Mouse (Mus musculus): ENCODE results near the gene Mrm1.
"Not testable (repeated sequence)": the region's sequence is repeated elsewhere in the genome, so short reads cannot be mapped to it uniquely, and the experiment has no call there.

Gene Mrm1

DNA sequence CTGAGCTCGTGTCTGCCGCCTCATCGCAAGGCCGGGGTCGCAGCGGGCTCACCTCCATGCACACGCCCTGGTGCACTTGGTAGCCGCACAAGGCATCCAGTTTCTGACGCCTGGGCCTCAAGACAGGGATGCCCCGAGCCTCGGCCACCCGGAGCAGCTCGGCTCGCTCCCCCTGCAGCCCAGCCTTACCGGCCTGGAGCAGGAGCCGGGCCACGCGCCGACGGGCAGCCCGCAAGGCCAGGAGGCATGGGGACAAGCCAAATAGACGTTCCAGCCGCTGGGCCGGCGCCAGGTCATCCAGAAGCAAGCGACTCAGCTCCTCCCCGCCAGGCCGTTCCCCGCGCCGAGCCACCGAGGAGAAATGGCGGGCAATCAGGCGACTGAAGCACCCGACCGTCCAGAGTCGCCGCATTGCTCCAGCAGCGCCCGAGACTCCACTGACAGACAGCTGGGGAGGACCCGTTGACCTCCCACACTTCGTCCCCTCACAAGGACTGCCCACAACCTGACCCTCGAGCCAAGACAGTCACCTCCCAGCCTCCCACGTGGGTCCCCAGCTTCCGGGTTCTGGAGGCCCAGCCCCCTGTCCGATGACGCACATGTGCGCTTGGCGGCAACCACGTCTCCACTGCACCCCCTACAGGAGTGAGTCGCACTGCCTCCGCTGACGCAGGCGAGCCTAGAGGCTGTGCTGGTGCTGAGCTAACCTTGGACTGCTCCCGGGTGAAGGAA, at the start of gene Mrm1:
Gene Mrm1, minus strand, starts transcription at position 555 of the 732 bp plus-strand sequence.
- DNase-seq (ENCODE audit: low read depth, low spot score): peak; percentile 97

DNA sequence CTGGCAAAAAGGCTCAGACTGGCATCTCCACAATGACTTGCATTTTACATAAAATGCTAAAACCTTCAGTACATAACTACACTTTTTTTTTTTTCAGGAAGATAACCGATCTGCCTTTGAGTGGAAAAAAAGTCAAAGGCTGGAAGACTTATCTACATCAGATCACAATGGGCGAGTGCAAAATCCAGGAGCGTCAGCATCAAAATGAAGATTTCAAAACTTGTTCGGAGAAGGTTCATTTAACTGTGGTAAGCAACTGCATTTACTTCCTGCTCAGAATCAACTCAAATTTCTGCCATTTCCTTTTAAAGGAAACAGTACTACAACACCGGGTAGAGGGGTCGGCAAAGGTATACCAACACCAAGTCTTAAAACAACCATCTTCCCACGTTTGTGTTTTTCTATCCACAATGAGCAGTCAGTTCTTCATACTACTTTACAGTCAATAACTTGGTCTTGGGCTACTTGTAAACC, 49.5 kb upstream of the Mrm1 start:
- no peak for DNase-seq (ENCODE audit: low read depth, low spot score)

DNA sequence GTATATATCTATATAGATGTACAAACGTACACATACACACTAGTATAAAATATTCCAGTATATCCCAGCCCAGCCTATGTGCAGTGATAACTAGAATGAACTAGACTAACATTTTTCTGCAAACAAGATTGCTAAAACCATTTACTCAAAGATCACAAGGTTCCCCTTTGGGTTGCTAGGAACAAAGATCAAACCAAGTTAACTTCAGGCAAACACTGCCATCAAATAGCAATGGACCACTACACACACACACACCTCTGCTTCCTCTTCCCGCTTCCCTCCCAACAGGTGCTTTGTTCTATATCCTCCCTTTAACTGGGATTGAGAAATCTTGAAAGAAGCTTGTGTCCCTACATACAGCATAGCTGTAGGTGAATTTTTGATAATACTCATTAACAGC, 48.3 kb upstream of the Mrm1 start:
- no peak for DNase-seq (ENCODE audit: low read depth, low spot score)

DNA sequence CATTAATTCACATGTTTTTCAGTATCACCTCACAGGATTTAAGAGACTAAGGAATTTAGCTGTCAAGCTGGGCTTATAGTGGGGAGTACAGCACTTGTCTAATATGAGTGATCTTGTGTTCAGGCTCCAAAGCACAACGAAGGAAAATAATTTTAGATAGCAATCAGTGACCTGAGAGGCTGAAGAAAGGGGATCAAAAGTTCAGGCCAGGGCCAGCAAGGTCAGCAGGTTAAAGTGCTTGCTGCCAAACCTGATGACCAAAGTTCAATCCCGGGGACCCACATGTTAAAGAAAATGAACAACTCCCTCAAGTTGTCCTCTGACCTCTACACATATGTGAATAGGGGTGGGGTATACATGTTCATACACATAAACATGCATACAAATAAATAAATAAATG, 46.0 kb upstream of the Mrm1 start:
- no peak for DNase-seq (ENCODE audit: low read depth, low spot score)

DNA sequence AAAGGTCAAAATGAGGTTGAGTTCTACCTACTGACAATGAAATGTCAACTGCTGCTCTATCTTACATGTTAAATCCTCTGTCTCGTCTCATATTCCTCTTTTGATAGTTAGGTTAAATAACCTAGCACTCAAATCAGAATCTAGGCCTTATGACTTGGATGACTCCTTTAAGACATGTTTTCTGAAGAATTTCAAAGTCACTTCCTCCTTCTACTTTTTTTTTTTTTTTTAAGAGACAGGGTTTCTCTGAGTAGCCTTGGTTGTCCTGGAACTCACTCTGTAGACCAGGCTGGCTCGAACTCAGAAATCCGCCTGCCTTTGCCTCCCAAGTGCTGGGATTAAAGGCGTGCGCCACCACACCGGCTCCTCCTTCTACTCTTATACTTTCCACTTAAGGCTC, 36.0 kb upstream of the Mrm1 start:
- no peak for DNase-seq (ENCODE audit: low read depth, low spot score)

DNA sequence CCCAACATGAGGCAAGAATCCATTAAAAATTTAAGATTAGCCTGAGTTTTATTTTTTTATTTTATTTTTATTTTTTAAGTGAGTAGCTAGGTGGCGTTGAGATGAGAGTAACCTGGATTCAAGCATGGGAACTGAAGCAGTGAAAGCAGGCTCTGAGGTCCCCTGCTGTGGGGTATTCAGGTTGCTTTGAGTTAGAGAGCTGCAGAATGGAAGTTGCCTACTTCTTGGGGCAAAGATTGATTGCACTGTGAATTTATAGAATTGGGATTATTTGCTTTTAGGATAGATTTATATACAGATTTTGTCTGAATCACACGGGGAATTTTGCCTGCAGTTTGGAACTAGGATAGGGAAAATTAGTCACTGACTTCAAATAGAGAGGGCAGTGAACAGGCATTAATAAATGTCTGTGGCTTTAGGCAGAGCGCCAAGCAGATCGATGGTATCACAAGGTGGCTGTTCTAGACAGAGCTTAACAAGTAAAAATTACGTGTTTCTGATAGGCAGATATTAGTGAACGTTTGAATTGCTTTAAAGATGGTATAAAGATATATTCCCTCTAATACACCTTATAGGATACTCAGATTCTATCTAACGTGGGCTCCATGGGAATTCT, 28.3 kb upstream of the Mrm1 start:
- peak; percentile 77 for DNase-seq (ENCODE audit: low read depth, low spot score)

DNA sequence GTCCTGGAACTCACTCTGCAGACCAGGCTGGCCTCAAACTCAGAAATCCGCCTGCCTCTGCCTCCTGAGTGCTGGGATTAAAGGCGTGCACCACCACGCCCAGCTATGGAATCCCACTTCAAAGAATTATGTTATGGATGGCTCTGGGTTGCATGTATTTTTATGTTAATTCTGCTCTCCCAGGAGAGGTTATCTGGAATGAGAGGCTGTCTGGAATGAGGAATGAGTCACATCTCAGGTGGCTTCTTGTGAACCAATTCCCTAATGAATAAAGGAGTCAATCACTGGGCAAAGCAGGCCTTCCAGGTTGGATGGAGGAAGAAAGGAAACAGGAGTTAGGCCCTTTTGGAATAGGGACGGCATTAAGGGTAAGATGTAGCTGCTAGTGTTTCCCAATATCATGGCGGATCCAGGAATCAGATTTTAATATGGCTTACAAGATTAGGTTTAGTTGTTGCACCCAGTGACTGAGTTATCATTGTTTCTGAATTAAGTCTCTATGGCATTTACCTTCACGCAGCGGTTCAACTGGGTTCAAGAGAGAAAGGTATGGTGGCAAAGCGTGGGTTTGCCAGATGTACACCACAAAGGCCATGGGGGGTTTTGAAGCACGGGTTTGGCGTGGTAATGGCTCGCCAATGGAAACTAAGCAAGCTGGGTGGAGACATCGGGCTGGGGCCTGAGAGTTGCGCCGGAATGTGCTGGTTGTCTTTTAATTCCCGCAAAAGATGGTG, 27.6 kb upstream of the Mrm1 start:
- DNase-seq (ENCODE audit: low read depth, low spot score): peak; percentile 90

DNA sequence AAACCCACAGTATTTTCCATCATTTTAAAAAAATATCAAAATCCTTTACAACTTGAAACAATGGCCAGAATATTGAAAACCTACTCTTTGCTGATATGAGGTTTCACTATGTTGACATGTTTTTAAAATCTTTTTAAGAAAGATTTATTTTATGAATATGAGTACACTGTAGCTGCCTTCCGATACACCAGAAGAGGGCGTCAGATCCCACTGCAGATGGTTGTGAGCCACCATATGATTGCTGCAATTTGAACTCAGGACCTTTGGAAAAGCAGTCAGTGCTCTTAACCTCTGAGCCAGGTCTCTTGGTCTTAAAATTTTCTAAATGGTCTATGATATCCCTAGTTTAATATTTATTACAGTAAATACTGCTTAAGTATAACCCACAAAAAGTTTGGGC, 20.0 kb upstream of the Mrm1 start:
- DNase-seq (ENCODE audit: low read depth, low spot score): no peak

DNA sequence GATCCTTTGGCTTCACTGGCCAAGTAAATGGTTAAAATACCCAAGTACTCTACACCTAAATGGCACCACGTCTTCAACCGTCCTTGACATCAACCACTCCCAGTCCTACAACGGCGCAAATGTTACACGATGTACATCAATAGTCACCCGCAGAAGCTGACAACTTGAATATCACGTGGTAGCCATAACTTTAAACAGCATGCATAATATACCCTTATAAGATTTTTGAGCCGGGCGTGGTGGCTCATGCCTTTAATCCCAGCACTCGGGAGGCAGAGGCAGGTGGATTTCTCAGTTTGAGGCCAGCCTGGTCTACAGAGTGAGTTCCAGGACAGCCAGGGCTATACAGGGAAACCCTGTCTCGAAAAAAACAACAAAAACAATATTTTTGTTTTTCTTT, 10.2 kb upstream of the Mrm1 start:
- DNase-seq (ENCODE audit: low read depth, low spot score): not testable (repeated sequence)

DNA sequence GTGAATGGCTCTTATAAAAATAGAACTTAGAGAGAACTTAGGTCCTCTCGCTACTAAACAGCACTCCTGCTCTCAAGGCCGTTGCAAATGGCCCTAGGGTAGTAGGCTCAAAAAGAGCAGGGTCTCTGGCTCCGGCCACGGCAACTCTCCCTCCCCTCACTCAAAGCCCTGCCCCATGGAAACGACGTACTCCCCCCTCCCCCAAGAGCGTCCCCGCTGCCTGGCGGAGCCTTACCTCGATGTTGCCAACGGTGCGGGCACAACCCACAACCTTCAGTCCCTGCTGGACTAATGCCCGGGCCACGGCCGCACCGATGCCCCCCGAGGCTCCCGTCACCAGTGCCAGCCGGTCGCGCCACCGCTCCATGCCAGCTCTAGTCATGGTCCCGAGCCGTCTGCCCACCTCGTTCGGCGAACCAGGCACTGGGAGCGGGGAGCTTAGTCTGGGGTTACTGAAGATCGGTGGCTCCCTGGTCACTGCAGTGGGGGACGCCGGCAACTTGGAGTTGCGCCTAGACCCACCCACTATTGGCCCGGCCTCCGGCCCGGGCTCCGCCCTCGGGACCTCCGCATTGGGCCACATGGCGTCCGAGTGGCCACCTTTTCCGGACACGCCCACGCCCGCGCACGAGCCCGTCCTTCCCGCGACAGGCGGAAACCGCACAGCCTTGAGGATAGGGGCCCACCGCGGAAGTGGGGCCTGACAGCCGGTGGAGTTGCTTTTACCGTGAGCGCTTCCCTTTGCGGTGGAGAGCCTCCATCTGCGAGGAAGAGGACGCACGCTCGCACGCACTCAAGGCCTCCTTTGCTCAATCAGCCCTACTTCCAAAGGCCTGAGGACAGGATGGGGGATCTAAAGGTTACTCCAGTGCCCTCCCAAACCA, 9.4 kb upstream of the Mrm1 start, which contains the start of gene Dhrs11:
Gene Dhrs11, minus strand, starts transcription at position 479 of the 884 bp plus-strand sequence.
- DNase-seq (ENCODE audit: low read depth, low spot score): peak; percentile 91

DNA sequence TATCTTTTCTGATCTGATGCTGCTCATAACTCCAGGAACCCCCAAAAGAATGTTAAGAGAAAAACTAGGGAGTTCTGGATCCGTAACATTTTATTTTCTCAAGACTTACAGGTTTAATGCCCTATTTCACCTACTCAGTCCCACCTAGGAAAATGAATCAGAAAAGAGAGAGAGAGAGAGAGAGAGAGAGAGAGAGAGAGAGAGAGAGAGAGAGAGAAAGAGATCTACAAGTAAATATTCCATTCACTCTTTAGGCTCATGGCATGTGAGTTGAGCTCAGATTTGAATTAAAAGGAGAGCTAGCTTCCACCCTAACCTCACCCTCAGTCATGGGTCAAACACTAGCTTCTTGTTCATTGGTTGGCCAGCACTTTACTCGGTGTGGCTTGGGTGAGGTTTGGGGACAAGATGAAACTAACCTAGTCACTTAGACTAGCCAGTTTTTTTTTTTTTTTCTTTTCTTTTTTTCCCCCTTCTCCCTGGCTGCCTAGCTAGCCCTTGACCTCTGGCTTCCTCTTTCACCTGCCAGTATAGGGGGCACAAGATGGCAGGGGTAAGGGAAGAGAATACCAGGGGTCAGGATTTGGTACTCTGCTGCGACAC, 8.7 kb upstream of the Mrm1 start:
- DNase-seq (ENCODE audit: low read depth, low spot score): no peak

DNA sequence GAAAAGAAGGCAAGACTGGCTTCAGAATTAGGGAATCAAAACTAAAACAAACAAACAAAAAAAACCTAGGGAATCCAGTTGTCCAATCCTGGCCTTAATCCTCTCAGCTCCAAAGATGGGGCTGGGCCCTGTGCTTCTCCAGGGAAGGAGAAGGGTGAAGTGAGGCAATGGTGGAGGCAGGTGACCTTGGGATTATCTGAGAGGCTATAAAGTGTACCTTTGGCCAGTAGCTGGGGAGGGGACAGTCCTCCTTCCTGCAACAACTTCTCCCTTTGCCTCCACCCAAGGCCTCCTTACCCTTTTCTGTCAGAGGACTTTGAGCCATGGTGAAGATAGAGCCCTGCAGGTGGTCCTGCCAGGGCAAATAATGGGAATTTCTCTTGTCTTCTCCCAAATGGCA, 8.2 kb upstream of the Mrm1 start:
- no peak for DNase-seq (ENCODE audit: low read depth, low spot score)

DNA sequence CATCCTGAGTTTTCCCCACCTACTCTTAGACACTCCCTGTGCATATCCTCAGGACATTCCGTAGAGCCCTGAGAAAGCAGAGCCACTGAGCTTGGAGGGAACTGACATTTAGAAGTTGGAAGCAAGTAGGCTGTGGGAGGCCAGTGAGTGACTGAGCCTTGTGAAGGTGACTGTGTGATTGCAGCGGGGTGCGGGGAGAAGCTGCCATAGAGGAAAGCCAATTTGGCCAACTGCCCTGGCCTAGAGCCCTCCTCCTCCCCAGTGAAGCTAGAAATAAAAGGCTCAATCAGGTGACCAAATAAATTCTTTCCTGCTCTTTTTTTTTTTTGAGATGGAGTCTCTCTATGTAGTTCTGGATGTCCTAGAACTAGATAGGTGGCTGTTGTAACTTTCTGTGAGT, 6.9 kb upstream of the Mrm1 start:
- no peak for DNase-seq (ENCODE audit: low read depth, low spot score)

DNA sequence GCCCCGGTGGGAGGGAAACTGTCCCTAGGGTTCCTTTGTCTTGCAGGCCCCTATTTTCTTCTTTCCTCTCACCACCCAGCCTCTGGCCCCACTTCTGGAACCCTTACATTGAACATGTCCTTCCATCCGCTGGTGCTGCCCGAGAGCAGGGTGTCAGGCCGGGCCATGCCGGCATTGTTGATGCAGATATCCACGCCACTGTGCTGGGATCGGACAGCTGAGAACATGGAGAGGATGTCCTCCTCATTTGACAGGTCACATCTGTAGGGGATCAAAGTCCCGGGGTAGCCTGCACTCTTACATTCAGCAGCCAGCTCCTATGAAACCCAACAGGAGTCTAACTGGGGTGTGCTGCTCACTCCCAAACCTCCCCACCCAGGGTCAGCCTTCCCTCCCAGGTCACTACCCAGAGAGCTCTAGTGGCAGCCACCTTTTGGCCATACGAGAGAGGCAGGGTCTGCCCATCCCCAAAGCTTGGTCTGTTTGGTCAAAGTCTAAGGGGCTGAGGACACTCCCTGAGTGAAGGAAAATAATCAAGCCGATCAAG, 6.0 kb upstream of the Mrm1 start:
- no peak for DNase-seq (ENCODE audit: low read depth, low spot score)

DNA sequence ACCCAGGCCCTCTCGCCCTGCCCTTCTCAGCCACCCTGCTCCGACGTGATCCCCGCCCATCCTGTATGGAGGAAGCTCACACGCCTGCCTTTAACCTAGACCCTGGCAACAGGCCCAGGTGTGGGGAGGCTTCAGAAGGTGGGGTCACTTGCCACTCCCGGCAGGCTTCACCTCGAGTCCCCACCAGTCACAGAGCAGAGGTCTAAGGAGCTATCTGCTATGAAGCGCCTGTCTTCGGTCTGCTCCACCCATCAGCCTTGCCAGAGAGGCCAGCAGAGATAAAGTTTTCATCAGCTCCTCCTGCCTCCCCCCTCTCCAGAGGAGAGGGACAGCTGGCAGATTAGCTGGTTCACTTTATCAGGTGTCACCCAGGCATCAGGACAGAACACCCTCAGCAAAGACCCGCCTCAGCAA, 4.2 kb upstream of the Mrm1 start:
- no peak for DNase-seq (ENCODE audit: low read depth, low spot score)

DNA sequence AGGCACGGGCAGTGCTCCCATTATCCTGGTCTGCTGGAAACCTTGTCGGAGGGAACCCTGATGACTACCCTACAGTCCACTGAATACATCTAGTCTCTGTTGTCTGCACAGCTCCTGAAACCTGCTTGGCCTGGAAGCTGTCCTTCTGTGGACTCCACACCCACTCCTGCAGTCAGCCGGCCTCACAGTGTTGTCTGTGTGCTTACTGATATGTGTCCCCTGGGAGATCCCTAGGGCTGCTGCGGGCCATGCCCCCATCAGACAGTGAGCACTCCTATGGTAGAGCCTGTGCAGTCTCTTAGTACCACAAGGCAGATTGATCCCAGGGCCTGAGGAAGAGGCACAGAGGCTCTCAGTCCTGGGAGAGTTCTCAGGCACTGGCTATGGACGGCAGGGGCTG, 3.2 kb upstream of the Mrm1 start:
- DNase-seq (ENCODE audit: low read depth, low spot score): no peak

DNA sequence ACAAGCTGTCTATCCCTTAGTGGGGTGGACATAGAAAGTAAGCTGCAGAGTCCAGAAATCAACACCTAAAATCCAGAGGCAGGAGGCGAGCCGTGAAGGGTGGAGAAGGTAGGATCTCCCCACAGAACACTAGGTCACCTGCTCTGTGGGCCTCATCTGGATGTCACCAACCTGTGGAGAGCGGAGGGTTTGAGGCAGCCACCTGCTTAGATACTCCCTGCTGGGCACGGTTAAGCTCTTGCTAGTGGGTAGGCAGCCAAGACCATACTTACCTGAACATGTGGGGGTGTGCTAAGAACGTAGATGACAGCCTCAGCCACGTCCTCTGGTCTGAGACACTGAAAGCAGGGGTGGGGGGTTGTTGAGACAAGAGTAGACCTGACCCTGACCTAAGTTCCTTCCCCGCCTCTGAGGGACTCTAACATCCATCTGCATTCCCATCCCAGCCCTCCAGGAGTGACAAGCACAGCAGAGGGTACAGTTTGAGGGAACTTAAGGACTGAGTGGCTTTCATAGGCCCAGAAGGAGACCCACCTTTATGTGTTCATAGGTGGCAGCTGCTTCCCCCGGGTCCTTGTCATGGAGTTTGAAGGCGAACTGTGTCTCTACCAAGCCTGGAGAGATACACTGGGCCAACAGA, 1.9 kb upstream of the Mrm1 start:
- DNase-seq (ENCODE audit: low read depth, low spot score): no peak

DNA sequence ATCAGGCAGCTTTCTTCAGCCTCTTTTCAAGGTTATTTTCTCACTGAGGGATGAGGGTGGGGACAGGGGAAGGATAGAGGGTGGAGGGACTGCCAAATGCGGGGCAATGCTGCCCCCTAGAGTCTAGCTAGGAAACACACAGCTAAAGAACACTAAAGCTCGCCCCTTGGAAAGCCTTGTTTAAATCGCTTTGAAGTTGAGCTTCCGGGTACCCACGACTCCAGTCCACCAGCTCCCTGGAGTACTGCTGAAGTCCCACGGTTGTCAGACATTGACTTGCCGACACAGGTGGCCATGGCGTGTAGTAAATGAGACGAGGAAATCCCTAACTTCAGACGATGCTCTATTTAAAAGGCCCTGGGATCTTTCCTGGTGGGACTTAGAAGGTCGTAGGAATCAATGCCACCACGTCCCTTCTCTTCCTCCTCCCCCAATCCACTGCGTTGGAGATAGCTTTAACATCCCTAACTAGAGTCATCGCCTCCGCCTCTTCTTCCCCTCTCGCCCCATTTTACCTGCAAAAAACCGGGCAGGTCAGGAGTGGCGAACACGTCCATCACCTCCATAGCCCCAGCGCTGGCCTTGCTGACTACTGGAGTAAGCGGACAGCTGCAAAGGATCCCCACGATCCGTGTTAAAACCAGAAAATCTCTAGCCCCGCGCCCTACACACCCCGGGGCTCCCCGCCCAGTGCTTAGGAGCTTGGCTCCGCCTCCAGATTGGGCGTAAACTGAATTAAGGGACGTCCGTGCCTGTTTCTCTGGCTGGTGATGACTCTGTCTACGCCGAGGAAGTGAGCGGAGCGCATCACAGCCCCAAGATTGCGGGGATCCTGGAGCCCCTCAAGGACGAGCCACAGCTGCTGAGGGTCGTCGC, 992 bp downstream of the Mrm1 start:
- peak; percentile 91 for DNase-seq (ENCODE audit: low read depth, low spot score)

DNA sequence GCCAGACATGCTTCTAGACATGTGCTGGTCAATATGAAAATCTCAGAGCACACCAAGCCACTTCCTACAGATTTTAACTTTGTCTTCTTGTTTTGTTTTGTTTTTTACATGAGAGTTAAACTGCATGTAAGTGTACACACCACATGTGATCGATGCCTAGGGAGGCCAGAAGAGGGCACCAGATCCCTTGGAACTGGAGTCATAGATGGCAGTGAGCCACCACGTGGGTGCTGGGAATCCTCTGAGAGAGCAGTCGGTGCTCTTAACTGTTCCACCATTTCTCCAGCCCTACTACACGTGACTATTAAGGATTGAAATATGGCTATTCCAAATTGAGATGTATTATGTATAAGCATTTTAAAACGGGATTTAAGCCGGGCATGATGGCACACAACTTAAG, 2.0 kb downstream of the Mrm1 start:
- peak; percentile 87 for DNase-seq (ENCODE audit: low read depth, low spot score)
